ENCODE assay signal across 16 mouse cellular contexts in genomic region chr6:37328671-37329070, GRCm38 (mm10). TPM values are rescaled to one million over a fixed set of nuclear protein-coding genes. Genes with fewer than 3 reads are reported as not detected.
DNase-seq lines count a peak whose midpoint lies in the region; ATAC-seq and TF ChIP-seq lines count a peak whose summit lies in the region.
"Had no signal": no experiment of that assay in that cellular context is flagged by ENCODE, and none has a peak within 500 bp of the region (broad histone marks: within the 10 kb centered on the region; RNA-seq: fewer than 3 reads in every experiment).

No protein-coding gene starts in this region.

- ATAC-seq in forebrain, embryonic 14.5 days: peak; percentile 11; the same call in 1 of the 2 replicates
- ATAC-seq in forebrain, embryonic 15.5 days (replicated peaks): no peak
- ATAC-seq in heart, postnatal 0 days (ENCODE audit: insufficient read depth, low read depth): no peak
- no peak for ATAC-seq in limb, embryonic 11.5 days (ENCODE audit: insufficient number of reproducible peaks, low FRiP score, low TSS enrichment, low read depth)
- no peak for ATAC-seq in liver, embryonic 12.5 days
- ATAC-seq: intestine, embryonic 15.5 days had no signal

- no peaks in the 10 kb centered on the region for H3K27me3 ChIP-seq in forebrain, embryonic 14.5 days (replicated peaks; ENCODE audit: control insufficient read depth, insufficient read depth, low read length)
- no peaks in the 10 kb centered on the region for H3K27me3 ChIP-seq in forebrain, embryonic 15.5 days
- H3K27me3 ChIP-seq in heart, postnatal 0 days (ENCODE audit: control insufficient read depth, insufficient read depth, low read length): no peaks in the 10 kb centered on the region
- no peaks in the 10 kb centered on the region for H3K27me3 ChIP-seq in heart, adult 2 months (ENCODE audit: control insufficient read depth, insufficient read depth, low read length)
- no peaks in the 10 kb centered on the region for H3K27me3 ChIP-seq in limb, embryonic 11.5 days (ENCODE audit: control insufficient read depth, insufficient read depth, low read length)
- H3K27me3 ChIP-seq in liver, embryonic 12.5 days (replicated peaks): no peaks in the 10 kb centered on the region
- H3K27me3 ChIP-seq: intestine, embryonic 15.5 days; lung, embryonic 15.5 days had no signal

- no peak overlapping the region for H3K4me2 ChIP-seq in forebrain, embryonic 14.5 days (ENCODE audit: low read length)
- H3K4me2 ChIP-seq in forebrain, embryonic 15.5 days (replicated peaks): no peak overlapping the region
- H3K4me2 ChIP-seq in heart, postnatal 0 days (ENCODE audit: low read depth, low read length): no peak overlapping the region
- H3K4me2 ChIP-seq in limb, embryonic 11.5 days (ENCODE audit: low read depth, severe bottlenecking): no peak overlapping the region
- H3K4me2 ChIP-seq in liver, embryonic 12.5 days: no peak overlapping the region
- H3K4me2 ChIP-seq: intestine, embryonic 15.5 days; lung, embryonic 15.5 days had no signal

- peak; percentile 49 for DNase-seq in forebrain, embryonic 14.5 days (ENCODE audit: low spot score)
- no peak for DNase-seq in heart, postnatal 0 days (ENCODE audit: low spot score)
- DNase-seq in heart, adult 2 months: no peak
- peak; percentile 20 for DNase-seq in R1 (ENCODE audit: low read depth, low spot score)
- peak; percentile 44 for DNase-seq in limb, embryonic 11.5 days (ENCODE audit: low spot score)
- DNase-seq in adrenal gland, adult 2 months: no peak
- DNase-seq: adrenal gland, postnatal 14 days; B cell, adult 2 months; gastrocnemius, postnatal 25 days; kidney, postnatal 10 days; right cerebral cortex, postnatal 4 days had no signal

- H3K4me3 ChIP-seq in forebrain, embryonic 14.5 days (ENCODE audit: low read depth, low read length): no peak overlapping the region
- no peak overlapping the region for H3K4me3 ChIP-seq in forebrain, embryonic 15.5 days
- H3K4me3 ChIP-seq in heart, postnatal 0 days (ENCODE audit: low read depth, low read length): no peak overlapping the region
- no peak overlapping the region for H3K4me3 ChIP-seq in heart, adult 2 months
- H3K4me3 ChIP-seq in limb, embryonic 11.5 days (ENCODE audit: low read depth, low read length): no peak overlapping the region
- no peak overlapping the region for H3K4me3 ChIP-seq in liver, embryonic 12.5 days
- H3K4me3 ChIP-seq: intestine, embryonic 15.5 days; lung, embryonic 15.5 days; myocyte had no signal

- TF ChIP-seq POLR2A in heart, adult 2 months (IDR thresholded peaks at IDR 0.05; ENCODE audit: insufficient read depth, low read depth, low read length): no peak

- H3K27ac ChIP-seq in forebrain, embryonic 14.5 days (ENCODE audit: low read depth, low read length): no peak overlapping the region
- H3K27ac ChIP-seq in forebrain, embryonic 15.5 days (replicated peaks): no peak overlapping the region
- peak overlapping the region; percentile 55 for H3K27ac ChIP-seq in heart, postnatal 0 days (ENCODE audit: low read depth)
- no peak overlapping the region for H3K27ac ChIP-seq in heart, adult 2 months
- H3K27ac ChIP-seq in limb, embryonic 11.5 days (replicated peaks; ENCODE audit: low read depth, low read length): no peak overlapping the region
- H3K27ac ChIP-seq in liver, embryonic 12.5 days: no peak overlapping the region
- H3K27ac ChIP-seq: intestine, embryonic 15.5 days; lung, embryonic 15.5 days had no signal

- TF ChIP-seq CTCF in heart, postnatal 0 days (IDR thresholded peaks at IDR 0.05; ENCODE audit: low read depth): no peak
- TF ChIP-seq CTCF in heart, adult 2 months (IDR thresholded peaks at IDR 0.05): no peak

- WGBS in forebrain, embryonic 14.5 days: 24% methylated on average over 7 of the region's 7 CpGs
- WGBS in forebrain, embryonic 15.5 days: 24% methylated on average over 7 of the region's 7 CpGs
- 62% methylated on average over 7 of the region's 7 CpGs for WGBS in heart, postnatal 0 days
- 85% methylated on average over 7 of the region's 7 CpGs for WGBS in heart, adult 2 months
- 24% methylated on average over 7 of the region's 7 CpGs for WGBS in limb, embryonic 11.5 days
- 60% methylated on average over 7 of the region's 7 CpGs for WGBS in liver, embryonic 12.5 days (ENCODE audit: insufficient replicate concordance)

- intact Hi-C loops in heart, adult 2 months (cut with DNase I): no loop called here

- H3K9me3 ChIP-seq in forebrain, embryonic 14.5 days (replicated peaks; ENCODE audit: control insufficient read depth, low read length): no peaks in the 10 kb centered on the region
- no peaks in the 10 kb centered on the region for H3K9me3 ChIP-seq in forebrain, embryonic 15.5 days
- H3K9me3 ChIP-seq in heart, postnatal 0 days (replicated peaks; ENCODE audit: control insufficient read depth, low read length): no peaks in the 10 kb centered on the region
- no peaks in the 10 kb centered on the region for H3K9me3 ChIP-seq in limb, embryonic 11.5 days (ENCODE audit: control insufficient read depth, low read length)
- H3K9me3 ChIP-seq in liver, embryonic 12.5 days (replicated peaks): no peaks in the 10 kb centered on the region
- H3K9me3 ChIP-seq: intestine, embryonic 15.5 days; lung, embryonic 15.5 days had no signal

- no peak for TF ChIP-seq EP300 in heart, postnatal 0 days (IDR thresholded peaks at IDR 0.05; ENCODE audit: low read depth)
- no peak for TF ChIP-seq EP300 in heart, adult 2 months (IDR thresholded peaks at IDR 0.05; ENCODE audit: insufficient read depth, low read depth, low read length)

- H3K79me2 ChIP-seq in heart, adult 2 months (replicated peaks; ENCODE audit: control insufficient read depth, insufficient read depth, low read length): no peaks in the 10 kb centered on the region

- H3K4me1 ChIP-seq in forebrain, embryonic 14.5 days (ENCODE audit: control insufficient read depth, insufficient read depth, low read length): peaks cover 29% of the 10 kb centered on the region
- H3K4me1 ChIP-seq in forebrain, embryonic 15.5 days: peaks cover 37% of the 10 kb centered on the region
- peaks cover 28% of the 10 kb centered on the region for H3K4me1 ChIP-seq in heart, postnatal 0 days (ENCODE audit: control insufficient read depth, insufficient read depth)
- H3K4me1 ChIP-seq in heart, adult 2 months (ENCODE audit: control insufficient read depth, insufficient read depth, low read length): peaks cover 5% of the 10 kb centered on the region; the same call in 1 of the 2 replicates
- peaks cover 11% of the 10 kb centered on the region for H3K4me1 ChIP-seq in limb, embryonic 11.5 days (ENCODE audit: control insufficient read depth, insufficient read depth, low read length)
- H3K4me1 ChIP-seq in liver, embryonic 12.5 days: no peaks in the 10 kb centered on the region; the same call in 1 of the 2 replicates

- H3K36me3 ChIP-seq in forebrain, embryonic 14.5 days (ENCODE audit: control insufficient read depth, insufficient read depth, low read length): no peaks in the 10 kb centered on the region
- H3K36me3 ChIP-seq in forebrain, embryonic 15.5 days: no peaks in the 10 kb centered on the region
- peaks cover 24% of the 10 kb centered on the region for H3K36me3 ChIP-seq in heart, postnatal 0 days (replicated peaks; ENCODE audit: control insufficient read depth, insufficient read depth, low read length)
- peaks cover 4% of the 10 kb centered on the region for H3K36me3 ChIP-seq in heart, adult 2 months (ENCODE audit: control insufficient read depth, insufficient read depth, low read length)
- peaks cover 6% of the 10 kb centered on the region; the same call in 1 of the 2 replicates for H3K36me3 ChIP-seq in limb, embryonic 11.5 days (ENCODE audit: control insufficient read depth, insufficient read depth, low read length)
- H3K36me3 ChIP-seq in liver, embryonic 12.5 days: peaks cover 20% of the 10 kb centered on the region; the same call in 1 of the 2 replicates

- no peak overlapping the region for H3K9ac ChIP-seq in forebrain, embryonic 14.5 days (ENCODE audit: low read length)
- H3K9ac ChIP-seq in forebrain, embryonic 15.5 days (replicated peaks): no peak overlapping the region
- H3K9ac ChIP-seq in heart, postnatal 0 days (replicated peaks; ENCODE audit: low read depth, low read length): no peak overlapping the region
- no peak overlapping the region for H3K9ac ChIP-seq in heart, adult 2 months (ENCODE audit: low read depth, low read length)
- H3K9ac ChIP-seq in limb, embryonic 11.5 days (ENCODE audit: low read length): peak overlapping the region; percentile 12; the same call in 1 of the 2 replicates
- H3K9ac ChIP-seq in liver, embryonic 12.5 days: no peak overlapping the region
- H3K9ac ChIP-seq: intestine, embryonic 15.5 days; lung, embryonic 15.5 days had no signal

RNA-seq across cellular contexts. Expression of gene Dgki, which starts 28.7 kb away (rescaled TPM):
- 3.8 and 7.5 TPM in 2 replicates for polyA plus RNA-seq in forebrain, embryonic 14.5 days (2014; fragmentation: Nextera tagmentation; extraction: Ambion mirVana)
- 7.2 and 9.9 TPM in 2 replicates for polyA plus RNA-seq in forebrain, embryonic 15.5 days (2015; fragmentation: Nextera tagmentation; extraction: Ambion mirVana)
- 0.11 and 0.66 TPM in 2 replicates for total RNA-seq in heart, postnatal 0 days (2014; rRNA removed; ENCODE audit: low replicate concordance)
- polyA plus RNA-seq in heart, postnatal 0 days (2015; fragmentation: Nextera tagmentation; extraction: Ambion mirVana): 0.33 TPM in 2 replicates
- under 1 TPM; 0.08 to 0.18 TPM for total RNA-seq in heart, adult 2 months (2021)
- 0.04 and 0.15 TPM in 2 replicates for polyA plus RNA-seq in heart, adult 2 months (2012; rRNA removed)
- polyA plus RNA-seq in limb, embryonic 11.5 days (2014; fragmentation: Nextera tagmentation; extraction: Ambion mirVana): 0.92 and 0.97 TPM in 2 replicates
- polyA plus RNA-seq in liver, embryonic 12.5 days (2016; fragmentation: Nextera tagmentation; extraction: Ambion mirVana): 0.06 and 0.16 TPM in 2 replicates
- total RNA-seq in adrenal gland, adult 2 months (2021): 1 to 10 TPM; 2.0 to 2.6 TPM
- 0.53 and 0.54 TPM in 2 replicates for polyA plus RNA-seq in adrenal gland, adult 2 months (2012; rRNA removed)

Comparison
In these comparisons a context has a peak if more than half of its experiments do, and no peak if none do; other contexts are left out.
1. DNase-seq: peak in forebrain, embryonic 14.5 days (single experiment), R1 (single experiment) and limb, embryonic 11.5 days (single experiment); none in heart, postnatal 0 days (single experiment), heart, adult 2 months (0 of 2) and adrenal gland, adult 2 months (single experiment).